Mouse (Mus musculus): ENCODE measurements around the gene Atf7ip.

DNA sequence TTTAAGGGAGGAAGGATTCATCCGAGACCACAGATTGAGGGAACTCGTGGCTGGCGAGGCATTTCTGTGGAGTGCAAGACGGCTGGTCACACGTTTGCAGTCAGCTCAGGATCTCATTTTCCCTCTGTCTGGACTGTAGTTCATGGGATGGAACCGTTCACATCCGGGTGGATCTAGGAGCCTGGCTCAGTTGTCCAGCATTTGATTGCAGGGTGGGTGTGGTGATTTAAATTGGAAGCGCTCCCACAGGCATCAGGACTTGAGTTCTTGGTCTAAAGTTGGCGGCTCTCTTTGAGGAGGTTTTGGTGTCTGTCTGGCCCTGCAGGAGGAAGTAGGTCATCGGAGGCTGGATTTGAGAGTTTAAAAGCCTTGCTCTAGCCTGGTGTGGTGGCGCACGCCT lies 10.9 kb upstream of the Atf7ip start:
- TF ChIP-seq MYOD1 (IDR thresholded peaks at IDR 0.05; ENCODE audit: control insufficient read depth in 1 of 3, insufficient read length in 2 of 3, low read depth in 2 of 3) (no peak), TCF12 (IDR thresholded peaks at IDR 0.05; ENCODE audit: insufficient read depth, poor library complexity, severe bottlenecking) (no peak), POLR2A (IDR thresholded peaks at IDR 0.05; ENCODE audit: insufficient read length, low read depth) (no peak), MAX (IDR thresholded peaks at IDR 0.05; ENCODE audit: low read depth) (no peak), CEBPB (IDR thresholded peaks at IDR 0.05; ENCODE audit: insufficient read depth, poor library complexity, severe bottlenecking) (no peak)
